Mouse (Mus musculus): ENCODE data around the gene Ednra.

DNA sequence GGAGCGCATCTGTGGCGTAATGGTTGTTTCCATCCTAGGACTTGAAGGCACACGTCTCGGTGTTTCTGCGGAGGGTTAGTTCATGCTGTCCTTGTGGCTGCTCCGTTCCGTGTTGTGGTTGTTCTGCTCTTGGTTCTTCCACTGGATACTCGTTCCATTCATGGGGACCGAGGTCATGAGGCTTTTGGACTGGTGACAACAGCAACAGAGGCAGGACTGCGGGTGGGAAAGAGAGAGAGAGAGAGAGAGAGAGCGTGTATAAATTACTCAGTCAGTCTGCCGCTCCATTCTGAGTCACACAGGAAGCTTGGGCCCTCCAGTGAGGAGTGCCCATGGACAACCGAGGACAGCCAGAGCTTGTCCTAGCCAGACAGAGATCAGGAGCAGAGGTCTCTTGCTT is 59.4 kb downstream of the Ednra start:
- no peak for TF ChIP-seq CTCF (IDR thresholded peaks at IDR 0.05; ENCODE audit: insufficient read depth, low read length)
- no peak for TF ChIP-seq POLR2A (IDR thresholded peaks at IDR 0.05; ENCODE audit: borderline replicate concordance, extremely low read depth, low read depth, low read length)

All from lung, adult 2 months (tissue).